Mouse (Mus musculus) 3134 (cell line): Measurements from ENCODE around the gene Ripply3.

Experiments used
- DNase-seq: peaks from one replicate; pipeline ENCODE4 v3.0.0-alpha.2; 2011; ENCODE audit warnings: low spot score; ENCODE audit not compliant: insufficient read length; ENCODE audit errors: extremely low read depth

Ripply3 gene

GRCm38 (mm10) chr16:94356046-94356445 is 27.8 kb downstream of the Ripply3 start:
- DNase-seq, result no peak

GRCm38 (mm10) chr16:94356776-94357494 is 28.7 kb downstream of the Ripply3 start:
- no peak for DNase-seq

- DNase-seq, result no peak
Measured at GRCm38 (mm10) chr16:94358091-94358490, 29.9 kb downstream of the Ripply3 start.

- DNase-seq, result no peak
Measured at GRCm38 (mm10) chr16:94360578-94361350, 32.5 kb downstream of the Ripply3 start.

- peak; percentile 75 for DNase-seq
Measured at GRCm38 (mm10) chr16:94362174-94362873, 34.1 kb downstream of the Ripply3 start.

GRCm38 (mm10) chr16:94363814-94364213 is 35.6 kb downstream of the Ripply3 start:
- DNase-seq, result peak; percentile 14

GRCm38 (mm10) chr16:94365435-94365834 is 37.2 kb downstream of the Ripply3 start:
- no peak for DNase-seq

GRCm38 (mm10) chr16:94369596-94370172 is 41.5 kb downstream of the Ripply3 start:
- DNase-seq, result no peak

- peak; percentile 92 for DNase-seq
Measured at GRCm38 (mm10) chr16:94370173-94370914, 42.1 kb downstream of the Ripply3 start, which contains the start of gene Ttc3. Gene Ttc3, plus strand, starts transcription at chr16:94370618.

- peak; percentile 90 for DNase-seq
Measured at GRCm38 (mm10) chr16:94370915-94371300, 42.7 kb downstream of the Ripply3 start.

- peak; percentile 65 for DNase-seq
Measured at GRCm38 (mm10) chr16:94371301-94371931, 43.2 kb downstream of the Ripply3 start, which contains the start of gene Pigp. Gene Pigp, minus strand, starts transcription at chr16:94371842.

GRCm38 (mm10) chr16:94379386-94379785 is 51.2 kb downstream of the Ripply3 start:
- DNase-seq, result peak; percentile 13

GRCm38 (mm10) chr16:94383277-94383676 is 55.1 kb downstream of the Ripply3 start:
- no peak for DNase-seq
